In the genomic region with DNA sequence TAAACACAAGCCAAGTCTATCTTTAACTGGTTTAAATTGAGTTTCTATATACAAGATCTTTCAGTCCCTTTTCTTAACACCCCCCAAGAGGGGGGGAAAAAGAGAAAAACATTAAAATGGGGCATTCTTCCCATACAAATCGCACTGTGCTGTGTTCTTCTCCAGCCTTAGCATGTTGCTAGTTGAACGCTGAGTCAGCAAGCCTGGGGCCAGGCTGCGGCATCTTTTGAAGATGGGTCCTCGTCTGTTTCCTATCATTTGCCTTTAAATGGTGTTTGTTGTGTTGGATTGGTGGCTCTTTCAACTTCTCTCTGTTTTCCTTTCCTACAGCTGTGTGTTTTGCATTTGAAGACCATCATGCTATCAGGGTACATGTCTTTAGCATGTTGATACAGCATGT, we compare ENCODE assay signal across 29 mouse cellular contexts.
"Had no signal": no experiment of that assay in that cellular context is flagged by ENCODE, and none has a peak within 500 bp of the region (broad histone marks: within the 10 kb centered on the region; RNA-seq: fewer than 3 reads in every experiment).

No protein-coding gene starts in this region.

- H3K9me3 ChIP-seq: limb, embryonic 10.5 days; limb, embryonic 12.5 days; limb, embryonic 13.5 days; limb, embryonic 15.5 days; liver, embryonic 12.5 days; liver, embryonic 13.5 days; liver, embryonic 15.5 days; lung, embryonic 15.5 days; megakaryocyte, embryonic 14.5 days; midbrain, embryonic 10.5 days; midbrain, embryonic 12.5 days; midbrain, embryonic 13.5 days; midbrain, embryonic 15.5 days had no signal

- H3K4me2 ChIP-seq: limb, embryonic 12.5 days; limb, embryonic 13.5 days; limb, embryonic 15.5 days; liver, embryonic 11.5 days; liver, embryonic 12.5 days; liver, embryonic 13.5 days; liver, embryonic 15.5 days; lung, embryonic 14.5 days; lung, embryonic 15.5 days; midbrain, embryonic 11.5 days; midbrain, embryonic 12.5 days; midbrain, embryonic 13.5 days; midbrain, embryonic 15.5 days had no signal

- H3K27me3 ChIP-seq: limb, embryonic 12.5 days; limb, embryonic 13.5 days; limb, embryonic 15.5 days; liver, embryonic 12.5 days; liver, embryonic 13.5 days; liver, embryonic 15.5 days; lung, embryonic 15.5 days; megakaryocyte, embryonic 14.5 days; midbrain, embryonic 12.5 days; midbrain, embryonic 13.5 days; midbrain, embryonic 15.5 days had no signal

- DNase-seq: left cerebral cortex, postnatal 4 days; liver; liver, embryonic 13.5 days; liver, postnatal 0 days; lung, adult 18-20 months; lung, adult 2 months; lung, embryonic 14.5 days; lung, postnatal 10 days; lung, postnatal 14 days; lung, postnatal 36 days; lung, postnatal 4 days; midbrain, embryonic 14.5 days had no signal

- H3K27ac ChIP-seq: limb, embryonic 10.5 days; limb, embryonic 12.5 days; limb, embryonic 13.5 days; limb, embryonic 15.5 days; liver, embryonic 12.5 days; liver, embryonic 13.5 days; liver, embryonic 14.5 days; liver, embryonic 15.5 days; lung, embryonic 15.5 days; macrophage; midbrain, embryonic 10.5 days; midbrain, embryonic 12.5 days; midbrain, embryonic 13.5 days; midbrain, embryonic 15.5 days had no signal

- H3K4me3 ChIP-seq: limb, embryonic 10.5 days; limb, embryonic 12.5 days; limb, embryonic 13.5 days; limb, embryonic 15.5 days; liver, embryonic 12.5 days; liver, embryonic 13.5 days; liver, embryonic 15.5 days; lung, embryonic 15.5 days; megakaryocyte, embryonic 14.5 days; midbrain, embryonic 10.5 days; midbrain, embryonic 12.5 days; midbrain, embryonic 13.5 days; midbrain, embryonic 15.5 days; myocyte had no signal

- H3K36me3 ChIP-seq: midbrain, embryonic 12.5 days; midbrain, embryonic 13.5 days; midbrain, embryonic 15.5 days had no signal

- H3K9ac ChIP-seq: limb, embryonic 12.5 days; limb, embryonic 13.5 days; limb, embryonic 15.5 days; liver, embryonic 12.5 days; liver, embryonic 13.5 days; liver, embryonic 14.5 days; liver, embryonic 15.5 days; liver, postnatal 0 days; lung, embryonic 14.5 days; lung, embryonic 15.5 days; midbrain, embryonic 12.5 days; midbrain, embryonic 13.5 days; midbrain, embryonic 15.5 days had no signal

- H3K4me1 ChIP-seq: limb, embryonic 10.5 days; limb, embryonic 12.5 days; limb, embryonic 13.5 days; limb, embryonic 15.5 days; liver, embryonic 12.5 days; liver, embryonic 13.5 days; liver, embryonic 15.5 days; lung, embryonic 15.5 days; megakaryocyte, embryonic 14.5 days; midbrain, embryonic 10.5 days; midbrain, embryonic 12.5 days; midbrain, embryonic 13.5 days; midbrain, embryonic 15.5 days had no signal
